Mouse (Mus musculus) right cerebral cortex, postnatal 10 days (tissue): Measurements from ENCODE around the gene Ddx20.

Experiments
- DNase-seq, 2 experiments: peaks; one replicate each; pipeline ENCODE4 v3.0.0; 2021; ENCODE audit warnings: low spot score in 2 of 2

Ddx20 gene

GRCm38 (mm10) chr3:105687324-105688060 is at the start of gene Ddx20:
Ddx20 (minus strand) TSS chr3:105687574.
- peak; percentile 97 for DNase-seq

- no peak for DNase-seq
Measured at GRCm38 (mm10) chr3:105737070-105737469, 49.7 kb upstream of the Ddx20 start.

GRCm38 (mm10) chr3:105736148-105736547 is 48.8 kb upstream of the Ddx20 start:
- no peak for DNase-seq

GRCm38 (mm10) chr3:105735285-105735684 is 47.9 kb upstream of the Ddx20 start:
- DNase-seq = no peak

- peak in 1 of 2 experiments; percentile 24 for DNase-seq
Measured at GRCm38 (mm10) chr3:105733538-105733937, 46.2 kb upstream of the Ddx20 start.

GRCm38 (mm10) chr3:105732360-105732759 is 45.0 kb upstream of the Ddx20 start:
- DNase-seq = peak in 1 of 2 experiments; percentile 8

- DNase-seq = peak; percentile 59 to 77
Measured at GRCm38 (mm10) chr3:105726037-105726436, 38.7 kb upstream of the Ddx20 start.

GRCm38 (mm10) chr3:105722510-105722909 is 35.1 kb upstream of the Ddx20 start:
- DNase-seq = peak in 1 of 2 experiments; percentile 31

GRCm38 (mm10) chr3:105721681-105722201 is 34.4 kb upstream of the Ddx20 start:
- DNase-seq = peak in 1 of 2 experiments; percentile 26

GRCm38 (mm10) chr3:105720514-105720913 is 33.1 kb upstream of the Ddx20 start:
- no peak for DNase-seq

- DNase-seq = no peak
Measured at GRCm38 (mm10) chr3:105719979-105720378, 32.6 kb upstream of the Ddx20 start.

- peak in 1 of 2 experiments; percentile 31 for DNase-seq
Measured at GRCm38 (mm10) chr3:105718746-105719145, 31.4 kb upstream of the Ddx20 start.

- DNase-seq = peak in 1 of 2 experiments; percentile 43
Measured at GRCm38 (mm10) chr3:105717856-105718555, 30.6 kb upstream of the Ddx20 start.

GRCm38 (mm10) chr3:105716353-105717000 is 29.1 kb upstream of the Ddx20 start:
- peak in 1 of 2 experiments; percentile 55 for DNase-seq

- no peak for DNase-seq
Measured at GRCm38 (mm10) chr3:105714820-105715167, 27.4 kb upstream of the Ddx20 start.

GRCm38 (mm10) chr3:105714091-105714819 is 26.9 kb upstream of the Ddx20 start:
- no peak for DNase-seq

- no peak for DNase-seq
Measured at GRCm38 (mm10) chr3:105712827-105713226, 25.5 kb upstream of the Ddx20 start.

GRCm38 (mm10) chr3:105711741-105712140 is 24.4 kb upstream of the Ddx20 start:
- peak in 1 of 2 experiments; percentile 40 for DNase-seq

GRCm38 (mm10) chr3:105710246-105710645 is 22.9 kb upstream of the Ddx20 start:
- DNase-seq = peak; percentile 84 to 86

GRCm38 (mm10) chr3:105707590-105707989 is 20.2 kb upstream of the Ddx20 start:
- no peak for DNase-seq

GRCm38 (mm10) chr3:105706366-105707020 is 19.1 kb upstream of the Ddx20 start:
- DNase-seq = peak; percentile 68 to 74
